Mouse (Mus musculus) spleen, postnatal 0 days (tissue): ENCODE data around the gene Gm21719. TPM values are rescaled to one million over a fixed set of nuclear protein-coding genes. Genes with fewer than 3 reads are reported as not detected.

Experiments
- polyA plus RNA-seq: library from polyadenylated mRNA; unstranded; fragments of >200 nt; fragmentation: Nextera tagmentation; extraction: Ambion mirVana; gene quantifications from 2 replicates; pipeline ENCODE4 v1.2.1, GENCODE M21; 2015

Gene Gm21719
- polyA plus RNA-seq, result not detected in 2 replicates

DNA sequence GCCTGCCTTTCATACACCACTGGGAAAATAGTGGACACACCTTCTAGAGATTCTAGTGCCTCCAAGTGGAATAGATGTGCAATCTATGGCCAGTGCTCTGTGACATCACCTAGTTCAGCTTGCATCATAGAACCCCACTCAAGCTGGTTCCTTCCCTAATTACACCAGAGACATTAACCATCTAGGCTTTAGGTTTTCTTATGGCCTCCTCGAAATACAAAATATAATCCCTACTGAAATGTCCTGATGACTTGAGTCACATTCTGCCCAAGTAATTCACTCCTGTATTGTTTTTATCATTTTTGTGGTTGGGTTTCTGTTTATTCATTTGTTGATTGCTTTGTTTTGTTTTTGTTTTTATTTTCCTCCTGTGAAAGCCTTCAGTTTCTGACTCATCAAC is at the start of gene Gm21719:
Gm21719 (minus strand) TSS at position 101 of the 400 bp plus-strand sequence.

Other genes starting within 250 kb of the Gm21719 start
- gene Gm28919, start 99.3 kb downstream of the Gm21719 start, polyA plus RNA-seq, result not detected in 2 replicates
- not detected in 2 replicates for gene Gm20830, start 235.4 kb upstream of the Gm21719 start, polyA plus RNA-seq